Mouse (Mus musculus): ENCODE results near the gene Foxi2.

The Foxi2 gene

DNA sequence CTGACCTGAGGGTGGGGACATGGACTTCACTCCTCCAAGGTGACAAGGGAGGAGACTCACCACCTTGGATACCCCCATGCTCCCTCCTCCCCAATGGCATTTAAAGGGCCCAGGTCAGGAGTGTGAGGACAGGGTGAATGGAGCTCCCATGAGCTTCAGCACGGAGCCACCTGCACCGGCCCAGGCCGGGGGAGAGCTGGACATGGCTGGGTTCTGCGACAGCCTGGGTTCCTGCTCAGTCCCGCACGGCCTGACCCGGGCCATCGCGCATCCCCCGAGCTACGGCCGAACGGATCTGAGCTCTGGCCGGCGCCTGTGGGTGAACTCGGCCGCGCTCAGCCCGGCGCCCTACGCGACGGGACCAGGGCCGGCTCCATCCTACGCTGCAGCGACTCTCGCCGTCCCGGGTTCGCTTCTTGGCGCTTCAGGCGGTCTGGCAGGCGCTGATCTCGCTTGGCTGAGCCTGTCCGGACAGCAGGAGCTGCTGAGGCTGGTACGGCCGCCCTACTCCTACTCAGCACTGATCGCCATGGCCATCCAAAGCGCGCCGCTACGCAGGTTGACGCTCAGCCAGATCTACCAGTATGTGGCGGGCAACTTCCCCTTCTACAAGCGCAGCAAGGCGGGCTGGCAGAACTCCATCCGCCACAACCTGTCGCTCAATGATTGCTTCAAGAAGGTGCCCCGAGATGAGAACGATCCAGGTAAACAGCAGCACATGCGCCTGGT is at the start of gene Foxi2:
TSS of gene Foxi2 (plus strand) at position 72 of the 729 bp plus-strand sequence.
- no peak for DNase-seq

DNA sequence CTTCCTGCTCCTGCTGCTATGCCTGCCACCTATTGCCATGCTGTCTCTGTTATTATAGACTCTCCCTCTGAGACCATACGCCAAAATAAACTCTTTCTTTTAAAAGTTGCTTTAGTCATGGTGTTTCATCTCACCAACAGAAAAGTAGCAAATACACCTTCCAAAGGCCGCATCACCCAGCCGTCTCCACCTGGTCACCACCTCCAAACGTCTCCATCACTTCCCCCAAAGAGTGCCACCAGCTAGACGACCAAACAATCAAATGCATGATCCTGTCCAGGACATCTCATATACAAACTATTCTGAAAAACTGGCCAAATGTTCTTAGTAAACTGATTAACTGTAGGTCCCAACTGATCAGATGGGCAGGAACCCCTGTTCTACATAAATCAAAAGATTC is 45.5 kb upstream of the Foxi2 start:
- no peak for DNase-seq

DNA sequence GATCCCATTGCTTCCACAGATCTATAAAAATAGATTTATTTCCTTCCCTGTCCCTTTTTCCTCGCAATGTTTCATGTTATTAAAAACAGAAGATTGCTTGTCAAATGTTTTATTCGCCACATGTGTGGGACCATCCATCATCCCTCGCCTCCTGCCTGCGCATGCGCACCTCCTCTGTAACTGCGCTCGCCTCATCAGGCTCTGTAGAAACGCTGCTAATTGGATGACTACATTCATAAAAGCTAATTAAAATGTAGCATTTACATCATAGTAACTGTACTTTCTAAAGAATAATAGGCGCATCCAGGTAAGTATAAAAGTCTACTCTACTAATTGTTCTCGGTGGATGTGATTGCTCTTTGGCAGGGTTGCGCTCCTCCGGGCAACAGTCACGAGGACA is 34.1 kb upstream of the Foxi2 start:
- DNase-seq = no peak

DNA sequence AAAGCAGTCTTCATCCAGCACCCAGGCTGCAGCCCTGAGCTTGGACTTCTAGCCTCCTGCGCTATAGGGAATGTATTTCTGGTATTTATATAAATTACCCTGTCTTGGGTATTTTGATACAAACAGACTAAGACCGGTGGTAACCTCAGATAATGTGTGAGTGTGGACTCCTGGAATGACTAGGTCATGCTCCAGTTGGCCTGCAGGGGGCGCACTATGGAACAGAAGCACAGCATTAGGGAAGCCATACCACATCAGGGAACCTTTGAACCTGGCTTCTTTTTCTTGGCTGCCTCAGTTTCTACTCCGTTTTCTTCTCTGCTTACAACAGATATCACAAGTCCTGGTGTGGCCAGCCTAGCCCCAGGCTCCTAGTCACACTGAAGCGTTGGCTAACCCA is 33.2 kb upstream of the Foxi2 start:
- no peak for DNase-seq

DNA sequence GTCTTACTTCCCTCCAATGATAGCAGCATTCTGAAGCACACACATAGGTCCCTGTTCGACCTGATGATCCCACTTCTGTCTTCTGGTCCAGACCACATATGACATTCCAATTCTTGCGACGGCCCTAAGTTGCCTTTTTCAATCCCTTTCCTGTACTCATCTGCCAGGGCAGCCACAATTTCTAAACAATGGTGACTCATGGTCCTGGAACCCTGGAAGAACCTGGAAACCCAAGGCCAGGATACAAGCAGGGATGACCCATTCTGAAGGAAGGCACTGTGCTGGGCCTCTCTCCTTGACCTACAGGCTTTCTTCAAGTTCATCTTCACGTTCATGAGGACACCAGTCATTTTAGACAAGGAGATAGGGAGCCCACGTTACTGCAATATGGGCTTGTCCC is 31.8 kb upstream of the Foxi2 start:
- DNase-seq = no peak

DNA sequence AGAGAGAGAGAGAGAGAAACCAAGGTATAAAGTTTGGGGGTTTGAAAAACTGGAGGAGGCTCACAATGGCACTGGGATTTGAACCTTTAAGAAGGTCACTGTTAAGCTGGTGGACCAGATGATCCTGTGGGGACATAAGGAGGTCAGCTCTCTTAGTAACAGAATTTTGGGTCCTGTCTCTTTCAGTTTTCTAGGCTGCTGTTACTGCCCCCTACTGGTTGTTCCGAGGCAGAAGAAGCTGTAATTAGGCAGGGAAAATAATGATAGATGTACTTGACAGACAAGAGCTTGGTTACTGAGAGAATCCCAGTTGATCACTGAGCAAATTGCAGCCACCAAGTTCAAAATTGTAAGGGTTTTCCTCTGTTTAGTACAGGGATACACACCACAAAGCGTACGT is 21.1 kb upstream of the Foxi2 start:
- peak; percentile 64 for DNase-seq

DNA sequence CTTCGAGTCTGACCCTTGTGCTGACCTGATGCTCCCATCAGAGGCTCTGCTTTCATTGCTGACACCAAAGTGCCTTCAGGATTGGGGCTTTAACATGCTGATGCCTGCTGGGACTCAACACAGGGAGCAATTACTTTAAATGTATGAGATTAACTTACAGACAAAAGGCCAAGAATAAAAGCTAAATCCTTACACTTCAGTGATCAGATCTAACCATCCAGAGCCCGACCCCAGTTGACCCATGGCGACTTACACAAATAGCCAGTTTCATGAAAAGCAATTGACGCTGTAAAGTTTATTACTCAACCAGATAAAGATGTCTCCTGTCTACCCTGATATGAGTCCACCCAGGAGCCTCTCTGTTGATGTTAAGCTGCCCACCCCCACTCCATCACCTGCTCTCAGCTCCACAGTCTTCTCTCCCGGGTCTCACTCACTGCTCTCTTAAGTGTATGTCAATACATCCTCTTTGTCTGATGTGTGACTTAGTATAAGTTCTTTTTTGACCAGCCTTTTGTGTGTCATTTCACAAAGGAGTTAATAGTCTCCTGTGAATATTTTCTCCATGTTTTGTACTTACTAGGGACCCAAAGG is 17.1 kb upstream of the Foxi2 start:
- DNase-seq = peak; percentile 33

DNA sequence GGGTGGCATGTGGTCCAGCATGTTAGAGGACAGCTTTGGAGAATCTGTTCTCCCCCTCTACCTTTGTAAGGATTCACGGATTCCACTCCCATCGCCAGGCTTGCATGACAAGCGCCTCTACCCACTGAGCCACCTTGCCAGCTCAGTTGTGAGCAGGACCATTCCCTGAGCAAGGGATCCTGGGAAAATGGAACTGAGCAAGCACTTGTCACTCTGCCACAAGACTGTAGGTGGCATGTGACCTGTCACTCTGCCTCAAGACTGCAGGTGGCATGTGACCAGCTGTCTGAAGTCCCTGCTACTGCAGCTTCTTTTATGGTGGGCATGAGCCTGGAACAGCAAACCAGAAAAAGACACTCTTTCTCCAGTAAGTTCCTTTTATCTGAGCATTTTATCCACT is 15.7 kb upstream of the Foxi2 start:
- no peak for DNase-seq

DNA sequence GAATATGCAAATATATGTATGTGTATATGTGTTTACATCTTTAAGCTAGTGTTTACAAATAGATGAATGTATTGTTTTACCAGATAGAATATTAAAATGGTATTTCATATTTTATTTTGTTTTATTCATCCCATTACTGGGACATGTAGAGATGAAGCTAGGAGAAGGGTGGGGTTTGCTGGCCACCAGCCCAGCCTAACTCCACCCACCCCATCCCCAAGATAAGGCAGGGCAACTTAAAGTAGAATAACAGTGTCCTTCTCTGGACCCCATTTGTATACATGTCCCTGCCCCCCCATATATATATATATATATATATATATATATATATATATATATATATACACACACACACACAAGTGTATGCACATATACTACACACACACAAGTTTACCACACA is 14.9 kb upstream of the Foxi2 start:
- DNase-seq = no peak

DNA sequence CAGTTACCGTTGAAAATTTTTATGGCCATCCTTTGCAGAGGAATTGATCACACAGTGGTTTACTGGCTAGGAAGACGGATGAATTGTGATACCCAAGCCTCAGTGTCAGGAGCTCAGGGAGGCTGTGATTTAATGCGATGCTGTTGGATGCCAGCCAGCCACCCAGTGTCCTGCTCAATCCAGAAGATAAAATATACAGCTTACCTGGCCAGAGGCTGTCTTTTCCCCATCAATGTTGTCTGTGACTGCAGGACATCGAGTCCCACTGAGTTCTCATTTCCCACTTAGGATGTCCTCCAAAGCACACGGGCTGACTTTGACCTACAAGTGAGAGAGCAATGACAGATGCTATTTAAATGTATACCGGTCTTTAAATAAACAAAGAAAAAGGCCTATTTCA is 13.0 kb upstream of the Foxi2 start:
- no peak for DNase-seq

DNA sequence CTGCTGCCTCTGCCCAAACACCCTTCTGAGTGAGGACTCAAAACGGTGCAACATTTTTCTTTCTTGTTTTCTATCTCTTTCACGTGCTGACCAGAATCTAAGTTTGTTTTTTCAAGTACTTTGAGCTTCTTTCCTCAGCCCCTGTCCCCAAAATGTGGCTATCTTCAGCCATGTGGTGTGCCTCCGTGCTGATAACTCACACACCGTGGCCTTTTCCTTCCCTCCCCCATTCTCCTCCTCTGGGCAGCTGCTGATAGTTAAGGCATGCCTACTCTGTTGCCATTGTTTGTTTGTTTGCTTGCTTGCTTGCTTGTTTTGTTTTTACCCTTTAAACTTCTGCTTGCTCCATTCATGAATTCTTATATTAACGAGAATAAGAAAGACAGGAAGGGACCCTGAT is 12.2 kb upstream of the Foxi2 start:
- no peak for DNase-seq

DNA sequence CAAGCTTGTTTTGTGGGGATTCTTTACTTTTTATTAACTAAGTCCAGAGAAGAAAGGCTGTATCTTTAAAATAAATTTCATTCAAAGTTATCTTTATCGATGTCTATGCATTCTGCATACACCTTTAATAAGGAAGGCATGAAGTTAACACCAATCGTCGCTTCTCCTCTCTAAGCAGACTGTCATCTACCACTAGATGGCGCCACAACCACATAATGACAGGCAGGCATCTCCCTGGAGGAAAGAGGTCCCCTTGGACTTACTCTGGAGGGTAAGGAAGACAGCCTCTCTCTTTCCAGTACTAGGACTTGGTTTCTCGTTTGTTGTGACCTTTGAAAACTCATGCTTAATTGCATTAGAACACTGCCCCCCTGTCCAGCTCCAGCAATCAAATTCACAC is 6.7 kb upstream of the Foxi2 start:
- peak; percentile 90 for DNase-seq

DNA sequence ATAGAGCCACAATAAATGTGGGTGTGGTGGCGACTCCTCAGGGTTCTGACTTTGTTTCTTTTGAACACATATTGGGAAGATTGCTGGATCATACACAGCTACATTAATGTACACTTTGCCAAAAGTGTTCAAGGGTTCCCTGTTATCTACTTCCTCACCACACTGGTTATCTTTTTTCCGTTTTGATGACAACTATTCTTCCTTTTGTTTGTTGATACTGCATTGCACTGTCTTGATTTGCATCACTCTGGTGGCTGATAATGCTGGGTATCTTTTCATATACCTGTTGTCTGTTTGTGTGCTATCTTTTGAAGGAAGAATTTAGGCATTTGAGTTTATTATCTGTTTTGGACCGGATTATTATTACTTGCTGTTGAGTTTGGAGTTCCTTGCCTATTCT is 3.3 kb upstream of the Foxi2 start:
- DNase-seq = no peak

DNA sequence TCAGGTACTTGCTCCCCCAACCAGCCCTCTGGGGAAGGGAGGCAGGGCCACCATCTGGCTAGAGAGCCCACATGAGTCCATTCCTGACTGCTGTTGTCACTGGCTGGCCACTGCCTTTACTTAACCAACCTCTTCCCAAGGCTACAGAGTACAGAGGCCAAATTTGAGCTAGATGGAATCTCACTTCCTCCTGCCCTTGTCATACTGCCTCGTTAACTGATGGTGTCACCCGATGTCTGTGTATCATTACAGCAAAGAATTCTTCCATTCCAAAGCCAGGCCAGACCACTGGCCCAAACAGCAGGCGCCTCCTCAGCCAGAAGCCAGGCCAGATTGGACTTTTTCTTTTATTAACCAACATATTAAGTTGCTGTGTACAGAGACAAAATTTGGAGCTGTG is 1.6 kb upstream of the Foxi2 start:
- no peak for DNase-seq

DNA sequence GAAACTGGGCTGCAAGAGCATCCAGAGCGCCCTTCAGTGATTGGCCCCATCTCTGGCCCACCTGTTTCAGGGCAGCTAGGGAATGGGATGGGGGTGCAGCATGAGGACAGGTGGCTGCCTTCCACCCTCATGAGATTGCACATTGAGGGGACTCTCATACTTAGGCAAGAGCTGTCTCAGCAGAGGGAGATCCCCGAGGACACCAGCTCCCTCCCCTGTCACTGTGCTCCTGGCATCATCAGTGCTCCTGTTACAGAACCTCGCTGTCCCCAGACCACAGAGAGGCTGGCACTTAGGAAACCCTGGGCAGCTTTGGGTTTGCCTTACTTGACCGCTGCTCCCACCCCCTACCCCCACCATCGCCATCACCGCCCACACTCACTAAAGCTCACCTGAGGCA is 2.2 kb downstream of the Foxi2 start:
- DNase-seq = no peak

DNA sequence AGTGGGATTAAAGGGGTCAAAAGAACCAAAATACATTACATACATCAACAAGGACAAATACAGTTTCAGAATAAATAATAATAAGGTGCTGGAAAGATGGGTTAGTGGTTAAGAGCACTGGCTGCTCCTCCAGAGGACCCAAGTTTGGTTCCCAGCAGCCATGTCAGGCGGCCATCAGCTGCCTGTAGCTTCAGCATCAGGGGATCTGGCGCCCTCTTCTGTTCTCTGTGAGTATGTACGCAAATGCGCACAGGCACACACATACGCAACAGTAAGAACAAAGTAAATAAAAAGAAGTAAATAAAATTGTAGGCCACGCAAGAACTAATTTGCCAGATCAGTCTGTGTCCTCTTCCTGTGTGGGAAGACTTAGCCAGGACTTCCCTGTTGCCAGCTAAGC is 18.7 kb downstream of the Foxi2 start:
- DNase-seq = no peak

DNA sequence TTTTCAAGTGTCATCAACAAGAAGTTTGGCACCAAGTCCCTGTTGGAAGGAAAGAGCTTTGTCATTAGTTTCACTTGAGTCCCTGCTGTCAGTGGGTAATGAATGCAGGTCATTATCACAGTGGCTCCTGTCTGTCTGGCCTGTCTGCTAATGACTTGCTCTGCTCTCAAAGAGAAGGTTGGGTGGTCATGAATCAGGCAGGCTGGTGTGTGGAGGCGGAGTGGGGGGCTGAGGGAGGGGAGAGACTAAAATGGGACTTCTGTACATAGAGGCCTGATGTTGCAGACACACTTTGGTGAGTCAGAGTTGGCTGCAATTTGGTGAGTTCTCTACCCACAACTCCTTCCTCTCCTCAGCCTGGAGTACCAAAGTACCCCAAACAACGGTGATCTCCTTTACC is 20.8 kb downstream of the Foxi2 start:
- peak; percentile 52 for DNase-seq

DNA sequence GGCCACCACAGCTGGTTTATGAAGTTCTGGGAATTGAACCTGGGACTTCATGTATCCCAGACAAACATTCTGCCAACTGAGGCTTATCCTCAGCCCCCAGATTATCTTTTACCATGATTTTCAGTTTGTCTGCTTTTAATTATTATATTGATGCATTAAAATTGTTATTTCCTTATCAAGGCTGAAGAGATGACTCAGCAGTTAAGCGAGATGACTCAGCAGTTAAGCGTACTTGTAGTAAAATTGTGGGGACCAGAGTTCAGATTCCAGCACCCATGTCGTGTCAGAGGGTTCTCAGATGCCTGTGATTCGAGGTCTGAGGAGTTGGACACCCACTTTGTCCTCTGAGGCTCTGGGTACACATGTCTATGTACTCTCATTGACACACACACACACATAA is 33.8 kb downstream of the Foxi2 start:
- no peak for DNase-seq

DNA sequence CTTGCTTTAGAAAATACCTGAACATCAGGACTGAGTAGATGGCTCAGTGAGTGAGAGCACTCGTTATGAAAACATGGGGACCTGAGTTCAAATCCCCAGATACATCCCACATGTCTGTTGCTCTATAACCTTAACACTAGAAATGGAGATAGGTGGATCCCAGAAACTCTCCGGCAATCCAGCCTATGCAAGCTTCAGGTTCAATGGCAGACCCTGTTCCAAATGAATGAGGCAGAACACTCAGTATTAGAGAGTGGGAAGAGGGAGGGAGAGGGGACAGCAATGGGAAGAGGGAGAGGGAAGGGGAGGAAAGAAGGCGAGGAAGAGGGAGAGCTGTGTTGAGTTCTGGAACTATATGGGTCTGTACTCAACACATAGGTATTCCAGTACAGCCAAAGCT is 41.2 kb downstream of the Foxi2 start:
- no peak for DNase-seq

DNA sequence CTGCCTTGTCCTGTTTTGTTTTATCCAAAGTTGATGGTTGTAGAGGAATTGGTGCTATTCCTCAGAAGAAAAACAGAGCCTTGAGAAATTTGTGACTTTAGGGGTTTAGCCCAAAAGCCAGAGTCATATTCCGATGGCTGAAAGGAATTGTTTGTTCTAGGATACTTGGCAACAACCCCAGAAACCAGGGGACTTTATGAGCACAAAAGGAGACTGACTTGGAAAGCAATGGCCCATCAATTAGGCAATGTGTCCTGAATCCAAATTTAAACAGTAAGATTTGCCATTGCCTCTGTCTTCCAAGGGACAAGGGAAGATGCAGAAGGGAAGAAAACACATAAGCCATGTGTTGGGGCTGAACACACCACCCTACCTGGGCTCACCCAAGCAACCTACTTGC is 42.3 kb downstream of the Foxi2 start:
- DNase-seq = no peak

DNA sequence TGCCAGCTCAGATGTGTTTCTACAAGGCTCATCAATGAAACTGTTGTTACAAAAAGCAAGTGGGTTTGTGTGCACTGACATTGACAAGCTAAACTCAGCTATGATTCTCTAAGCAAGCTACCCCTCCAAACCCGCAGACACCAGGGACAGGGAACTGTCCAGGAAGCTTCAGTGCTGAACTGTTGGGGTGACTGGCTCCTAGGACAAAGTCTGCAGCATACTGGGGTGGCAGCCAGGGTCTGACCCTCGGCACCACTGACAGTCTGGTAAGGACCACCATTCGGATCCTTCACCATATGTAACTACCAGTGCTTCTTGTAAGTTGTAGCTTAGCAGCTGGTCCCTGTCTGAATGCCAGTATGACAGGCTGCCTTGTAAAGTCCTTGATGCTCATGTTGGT is 43.6 kb downstream of the Foxi2 start:
- peak; percentile 20 for DNase-seq
